Mouse (Mus musculus) liver, postnatal 0 days (tissue): ENCODE results near the gene Olfr287. TPM values are rescaled to one million over a fixed set of nuclear protein-coding genes. Genes with fewer than 3 reads are reported as not detected.

Experiments
- ATAC-seq: fragments of 200-750 bp; cut with Nextera tagmentation; 2 replicates; pipeline ENCODE4 v1.8.0; 2017; ENCODE audit warnings: mild to moderate bottlenecking, moderate library complexity
- DNase-seq: peaks from one replicate; pipeline ENCODE4 v3.0.0-alpha.2; 2016
- H3K27ac ChIP-seq: fragments of 300-500 bp; sonication (generic); 2 replicates; pipeline ENCODE4 v1.5.1; 2014; ENCODE audit warnings: antibody characterized with exemption, moderate library complexity, mild to moderate bottlenecking, low read depth
- H3K27me3 ChIP-seq: fragments of 300-500 bp; sonication (generic); 2 replicates; pipeline ENCODE4 v1.6.1; 2014; ENCODE audit warnings: low read length, control low read depth, mixed read lengths; ENCODE audit not compliant: insufficient read depth
- H3K36me3 ChIP-seq: fragments of 300-500 bp; sonication (generic); replicated peaks from 2 replicates; pipeline ENCODE4 v1.6.1; 2014; ENCODE audit warnings: mild to moderate bottlenecking, control low read depth, low read length, moderate library complexity, mixed read lengths; ENCODE audit not compliant: insufficient read depth
- H3K4me1 ChIP-seq: fragments of 300-500 bp; sonication (generic); 2 replicates; pipeline ENCODE4 v1.6.1; 2014; ENCODE audit warnings: antibody characterized with exemption, mild to moderate bottlenecking, control low read depth; ENCODE audit not compliant: insufficient read depth
- H3K4me2 ChIP-seq: fragments of 300-500 bp; sonication (generic); 2 replicates; pipeline ENCODE4 v1.6.1; 2014; ENCODE audit warnings: low read depth, mild to moderate bottlenecking, low read length, moderate library complexity, mixed read lengths
- H3K4me3 ChIP-seq: fragments of 300-500 bp; sonication (generic); 2 replicates; pipeline ENCODE4 v1.5.1; 2014; ENCODE audit warnings: low read depth, low read length
- H3K9ac ChIP-seq: fragments of 300-500 bp; sonication (generic); replicated peaks from 2 replicates; pipeline ENCODE4 v1.6.1; 2014; ENCODE audit warnings: mild to moderate bottlenecking, moderate library complexity
- H3K9me3 ChIP-seq: fragments of 300-500 bp; sonication (generic); 2 replicates; pipeline ENCODE4 v1.6.1; 2016; ENCODE audit warnings: mild to moderate bottlenecking, control low read depth, low read length, mixed read lengths
- CTCF ChIP-seq: sonication (generic); IDR thresholded peaks from 2 replicates; pipeline ENCODE4 v1.5.1; 2016; ENCODE audit warnings: antibody characterized with exemption, low read depth
- EP300 ChIP-seq: IDR thresholded peaks from 2 replicates; pipeline ENCODE4 v1.6.1; 2016; ENCODE audit warnings: antibody characterized with exemption, low read depth, mild to moderate bottlenecking
- WGBS: fragments of 180-500 bp; shearing (Covaris S2); extraction: QIAGEN DNeasy Blood & Tissue Kit; methylation state at CpG from one replicate; pipeline ENCODE4 v1.1.7; 2014; ENCODE audit not compliant: insufficient replicate concordance; 5-methylcytosine and 5-hydroxymethylcytosine counted together
- polyA plus RNA-seq: library from polyadenylated mRNA; unstranded; fragments of >200 nt; fragmentation: Nextera tagmentation; extraction: Ambion mirVana; gene quantifications from 2 replicates; pipeline ENCODE4 v1.2.1, GENCODE M21; 2015

The Olfr287 gene
- polyA plus RNA-seq, 1 experiment from 2014 or later, result not detected

DNA sequence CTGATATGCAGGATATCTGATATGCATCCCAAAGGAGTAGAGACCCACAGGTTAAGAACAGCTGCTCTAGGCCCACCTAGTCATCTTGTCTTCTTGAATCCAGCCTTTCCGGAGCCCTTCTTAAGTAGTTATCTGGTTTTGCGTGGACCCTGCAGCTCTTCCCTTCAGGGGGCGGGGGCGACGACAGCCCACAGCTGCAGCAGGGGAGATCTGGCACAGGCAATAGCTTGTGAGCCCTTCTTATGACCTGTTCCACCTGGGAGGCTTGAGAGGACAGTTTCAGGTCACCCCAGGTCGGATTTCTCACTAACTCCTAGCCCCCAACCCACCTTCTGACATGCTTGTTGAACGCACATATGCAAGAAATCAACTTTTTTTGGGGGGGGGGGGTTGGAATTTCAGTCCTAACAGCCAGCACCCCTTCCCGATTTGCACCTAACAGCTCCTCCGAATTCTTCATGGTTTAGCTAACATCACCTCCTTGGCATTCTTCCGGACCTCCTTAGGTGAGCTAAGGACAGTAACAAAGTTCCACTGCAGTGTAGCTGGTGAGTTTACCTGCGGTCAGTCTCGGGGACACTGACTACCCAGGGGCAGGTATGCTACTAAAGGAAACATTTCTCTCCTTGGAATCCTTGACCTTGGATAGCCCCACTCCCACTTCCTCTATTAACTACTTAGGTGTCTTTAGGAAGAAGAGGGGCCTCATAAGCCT, 38.8 kb downstream of the Olfr287 start:
- Histone ChIP-seq H3K4me1 (peaks cover 6% of the 10 kb centered on the region), H3K36me3 (no peaks in the 10 kb centered on the region), H3K27ac (no peak overlapping the region), H3K27me3 (peaks cover 16% of the 10 kb centered on the region), H3K4me3 (no peak overlapping the region), H3K9ac (no peak overlapping the region), H3K4me2 (no peak overlapping the region), H3K9me3 (no peaks in the 10 kb centered on the region)
- no peak for ATAC-seq
- no peak for DNase-seq
- 61% methylated on average over 12 of the region's 12 CpGs for WGBS
- TF ChIP-seq EP300 (no peak), CTCF (no peak)

- Histone ChIP-seq H3K27ac (no peak overlapping the region), H3K9me3 (no peaks in the 10 kb centered on the region), H3K4me3 (peak overlapping the region; percentile 49), H3K27me3 (peaks cover 16% of the 10 kb centered on the region), H3K4me1 (peaks cover 6% of the 10 kb centered on the region), H3K9ac (0 out of 2 replicates have a peak overlapping the region, but pooled peaks have one; percentile 30), H3K4me2 (peak overlapping the region; percentile 83), H3K36me3 (no peaks in the 10 kb centered on the region)
- ATAC-seq, result peak; percentile 96
- WGBS, result under 1% methylated on average over 30 of the region's 30 CpGs
- TF ChIP-seq CTCF (peak; percentile 82), EP300 (no peak)
- DNase-seq, result peak; percentile 83
Observed at GRCm38 (mm10) chr15:98181132-98181711, 39.6 kb downstream of the Olfr287 start.

DNA sequence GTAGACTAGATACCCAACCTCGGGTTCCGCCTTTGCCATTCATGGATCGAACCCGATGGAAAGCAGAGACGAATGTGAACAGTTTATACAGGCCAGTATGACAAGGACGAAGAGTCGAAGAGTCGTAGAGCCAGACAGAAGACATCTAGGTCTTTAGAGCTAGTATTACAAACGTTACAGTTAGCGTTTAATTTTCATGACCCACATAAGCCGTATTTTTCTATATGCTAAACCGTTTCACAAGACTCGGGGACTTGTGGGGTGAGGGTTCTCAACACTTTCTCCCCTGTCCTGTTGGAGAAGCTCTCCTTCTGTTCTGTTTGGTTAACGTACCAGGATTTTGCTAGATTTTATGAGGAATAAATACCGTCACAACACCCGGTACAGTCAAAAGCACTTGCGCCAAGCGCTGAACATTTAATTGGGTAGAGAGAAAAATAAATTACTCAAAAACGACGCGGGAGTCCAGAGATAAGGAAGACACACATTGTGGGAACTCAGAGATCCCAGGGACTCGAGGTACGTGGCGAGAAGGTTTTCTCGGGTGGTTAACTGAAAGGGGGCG, 40.2 kb downstream of the Olfr287 start:
- H3K36me3 ChIP-seq, result no peaks in the 10 kb centered on the region
- no peak overlapping the region for H3K27ac ChIP-seq
- H3K9ac ChIP-seq, result 0 out of 2 replicates have a peak overlapping the region, but pooled peaks have one; percentile 30
- TF ChIP-seq EP300, result no peak
- no peak for TF ChIP-seq CTCF
- ATAC-seq (no peak), DNase-seq (no peak)
- H3K4me3 ChIP-seq, result peak overlapping the region; percentile 49
- WGBS, result 9% methylated on average over 26 of the region's 26 CpGs
- peak overlapping the region; percentile 83 for H3K4me2 ChIP-seq
- no peaks in the 10 kb centered on the region for H3K9me3 ChIP-seq
- H3K27me3 ChIP-seq, result peaks cover 22% of the 10 kb centered on the region
- peaks cover 6% of the 10 kb centered on the region for H3K4me1 ChIP-seq

- ATAC-seq, result no peak
- H3K4me1 ChIP-seq, result peaks cover 6% of the 10 kb centered on the region
- no peaks in the 10 kb centered on the region for H3K9me3 ChIP-seq
- TF ChIP-seq CTCF (no peak), EP300 (no peak)
- 68% methylated on average over 3 of the region's 3 CpGs for WGBS
- no peak for DNase-seq
- H3K36me3 ChIP-seq, result no peaks in the 10 kb centered on the region
- no peak overlapping the region for H3K27ac ChIP-seq
- H3K9ac ChIP-seq, result no peak overlapping the region
- H3K4me2 ChIP-seq, result no peak overlapping the region
- H3K27me3 ChIP-seq, result peaks cover 33% of the 10 kb centered on the region
- H3K4me3 ChIP-seq, result no peak overlapping the region
Observed at GRCm38 (mm10) chr15:98177320-98177719, 43.5 kb downstream of the Olfr287 start.

GRCm38 (mm10) chr15:98173821-98174220, 47.0 kb downstream of the Olfr287 start:
- H3K4me1 ChIP-seq, result no peaks in the 10 kb centered on the region
- H3K4me2 ChIP-seq, result no peak overlapping the region
- H3K4me3 ChIP-seq, result no peak overlapping the region
- 37% methylated on average over 8 of the region's 8 CpGs for WGBS
- H3K27me3 ChIP-seq, result peaks cover 49% of the 10 kb centered on the region
- no peak overlapping the region for H3K9ac ChIP-seq
- DNase-seq (no peak), ATAC-seq (no peak)
- H3K36me3 ChIP-seq, result no peaks in the 10 kb centered on the region
- no peak overlapping the region for H3K27ac ChIP-seq
- TF ChIP-seq CTCF, result peak; percentile 62
- no peak for TF ChIP-seq EP300
- H3K9me3 ChIP-seq, result no peaks in the 10 kb centered on the region

GRCm38 (mm10) chr15:98172113-98172512, 48.7 kb downstream of the Olfr287 start:
- 57% methylated on average over 5 of the region's 5 CpGs for WGBS
- ATAC-seq, result no peak

More at GRCm38 (mm10) chr15:98172113-98172512, 48.7 kb downstream of the Olfr287 start:
- no peak overlapping the region for H3K9ac ChIP-seq
- no peaks in the 10 kb centered on the region for H3K4me1 ChIP-seq
- no peak overlapping the region for H3K27ac ChIP-seq
- H3K36me3 ChIP-seq, result no peaks in the 10 kb centered on the region
- TF ChIP-seq CTCF (no peak), EP300 (no peak)
- no peak overlapping the region for H3K4me3 ChIP-seq
- no peaks in the 10 kb centered on the region for H3K9me3 ChIP-seq
- peaks cover 63% of the 10 kb centered on the region for H3K27me3 ChIP-seq
- no peak overlapping the region for H3K4me2 ChIP-seq
- DNase-seq, result no peak
